Mouse (Mus musculus) naive thymus-derived CD4-positive, alpha-beta T cell, adult 2 months (primary cell): ENCODE data around the gene Gm45208.
A peak's percentile ranks its signal among the peaks of the same experiment; 100 is the strongest.
"Not testable (repeated sequence)": the region's sequence is repeated elsewhere in the genome, so short reads cannot be mapped to it uniquely, and the experiment has no call there.

Source experiments
- DNase-seq: peaks from one replicate; pipeline ENCODE4 v3.0.0-alpha.2; 2011; ENCODE audit warnings: low read depth

Gene Gm45208

GRCm38 (mm10) chrX:7721514-7722281, at the start of gene Gm45208:
Gene Gm45208, plus strand, starts transcription at chrX:7722245.
- peak; percentile 84 for DNase-seq

- DNase-seq = no peak
These were observed 49.3 kb upstream of the Gm45208 start for GRCm38 (mm10) chrX:7672739-7673138.

- DNase-seq = peak; percentile 46
These were observed 48.3 kb upstream of the Gm45208 start for GRCm38 (mm10) chrX:7673578-7674281.

- DNase-seq = peak; percentile 51
These were observed 47.6 kb upstream of the Gm45208 start for GRCm38 (mm10) chrX:7674284-7675000.

GRCm38 (mm10) chrX:7675001-7675380, 47.1 kb upstream of the Gm45208 start:
- peak; percentile 26 for DNase-seq

- DNase-seq = no peak
These were observed 43.1 kb upstream of the Gm45208 start for GRCm38 (mm10) chrX:7678986-7679385.

- peak; percentile 94 for DNase-seq
These were observed 42.5 kb upstream of the Gm45208 start for GRCm38 (mm10) chrX:7679405-7680056.

GRCm38 (mm10) chrX:7680057-7680412, 42.0 kb upstream of the Gm45208 start:
- DNase-seq = no peak

GRCm38 (mm10) chrX:7680864-7681263, 41.2 kb upstream of the Gm45208 start, which contains the start of gene Magix:
Gene Magix, minus strand, starts transcription at chrX:7681251.
- DNase-seq = no peak

GRCm38 (mm10) chrX:7688321-7688720, 33.7 kb upstream of the Gm45208 start:
- no peak for DNase-seq

- DNase-seq = no peak
These were observed 31.6 kb upstream of the Gm45208 start for GRCm38 (mm10) chrX:7690486-7690885.

GRCm38 (mm10) chrX:7692862-7693261, 29.2 kb upstream of the Gm45208 start:
- DNase-seq = peak; percentile 83

- no peak for DNase-seq
These were observed 25.5 kb upstream of the Gm45208 start for GRCm38 (mm10) chrX:7696520-7696919.

GRCm38 (mm10) chrX:7696954-7697381, 25.1 kb upstream of the Gm45208 start, which contains the start of gene Gpkow:
Gene Gpkow, plus strand, starts transcription at chrX:7697131.
- peak; percentile 90 for DNase-seq

- not testable (repeated sequence) for DNase-seq
These were observed 8.3 kb upstream of the Gm45208 start for GRCm38 (mm10) chrX:7713764-7714134.

- peak; percentile 94 for DNase-seq
These were observed 7.7 kb upstream of the Gm45208 start, which contains the start of gene Wdr45 for GRCm38 (mm10) chrX:7714135-7714899. Gene Wdr45, plus strand, starts transcription at chrX:7714333.

GRCm38 (mm10) chrX:7716058-7716457, 6.0 kb upstream of the Gm45208 start:
- DNase-seq = peak; percentile 35

- DNase-seq = no peak
These were observed 202 bp downstream of the Gm45208 start for GRCm38 (mm10) chrX:7722282-7722611.

GRCm38 (mm10) chrX:7722691-7723090, 646 bp downstream of the Gm45208 start:
- no peak for DNase-seq

GRCm38 (mm10) chrX:7724135-7724534, 2.1 kb downstream of the Gm45208 start:
- DNase-seq = no peak

- no peak for DNase-seq
These were observed 3.8 kb downstream of the Gm45208 start for GRCm38 (mm10) chrX:7725841-7726240.
